Mouse (Mus musculus) embryo, embryonic 11.5 days (tissue): ENCODE measurements at regions not wholly inside any gene's neighbourhood (a gene's known extent, or its start where the extent isn't known, plus 50 kb on each side); places are given as distances from the start of the nearest gene placed in this dataset.

Experiments used
- DNase-seq: peaks from one replicate; pipeline ENCODE4 v3.0.0-alpha.2; 2012; ENCODE audit warnings: low read depth, low spot score

DNA sequence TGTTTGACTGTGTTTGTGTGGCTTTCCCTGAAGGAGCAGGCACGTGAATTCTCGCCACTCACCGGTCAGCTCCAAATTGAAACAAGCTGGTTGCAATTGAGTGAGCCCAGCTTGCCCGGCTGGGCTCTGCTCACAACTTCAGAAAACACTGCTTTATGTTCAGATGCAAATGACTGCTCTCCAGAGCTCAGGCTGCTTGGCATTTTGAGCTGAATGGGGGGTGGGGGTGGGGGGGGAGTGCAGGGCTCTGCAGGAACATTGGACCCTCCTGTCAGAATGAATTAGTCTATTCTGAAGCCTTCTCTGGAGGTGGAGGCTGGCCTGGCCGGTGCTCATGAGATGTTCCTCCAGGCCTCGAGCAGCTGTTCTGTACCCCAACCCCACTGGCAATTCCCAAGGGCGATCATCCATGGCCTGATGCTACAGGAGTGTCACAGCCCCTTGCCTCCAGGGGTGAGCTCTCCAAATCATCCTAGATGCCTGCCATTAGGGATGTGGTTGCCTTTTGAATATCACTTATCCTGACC lies 213.5 kb upstream of the Usp24 start:
- DNase-seq, result peak; percentile 46

DNA sequence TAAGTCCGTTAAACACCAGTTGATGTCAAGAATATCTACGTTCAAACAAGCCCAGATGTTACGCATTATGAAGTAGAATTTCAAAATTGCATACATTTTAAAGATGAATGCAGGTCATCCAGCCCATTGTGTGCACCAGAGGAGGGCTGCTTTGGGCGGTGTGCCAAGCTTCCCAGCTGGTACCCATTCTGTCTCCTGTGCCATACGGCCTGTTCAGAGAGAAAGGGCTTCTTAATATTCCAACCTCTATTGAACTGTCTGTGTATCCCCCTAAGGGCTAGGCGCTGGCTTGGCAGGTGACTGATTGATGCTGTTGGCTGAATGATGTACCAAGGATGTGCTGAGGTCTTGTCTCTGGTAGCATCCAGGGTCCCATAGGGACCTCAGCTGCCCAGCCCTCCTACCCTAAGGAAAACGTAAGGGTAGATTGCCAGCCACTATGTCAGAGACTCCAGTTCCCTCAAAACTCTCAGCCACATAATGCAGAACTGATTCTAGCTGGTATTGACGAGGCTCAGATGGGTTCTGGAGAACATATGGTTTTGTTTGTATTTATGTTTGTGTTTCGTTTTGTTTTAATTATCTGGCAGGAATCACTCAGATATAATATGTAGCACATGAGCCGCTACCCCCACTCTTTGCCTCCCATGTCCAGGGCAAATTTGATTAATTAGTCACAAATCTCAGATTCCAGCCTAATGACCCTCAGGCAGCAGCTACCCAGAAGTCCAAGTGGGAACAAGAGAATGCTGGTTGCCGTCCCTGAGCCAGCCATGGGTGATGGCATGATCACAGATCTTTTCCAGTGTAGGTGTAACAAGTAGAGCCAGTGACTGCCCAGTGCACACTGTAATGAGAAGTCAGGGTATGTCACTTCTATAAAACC lies 212.0 kb upstream of the Usp24 start:
- no peak for DNase-seq

DNA sequence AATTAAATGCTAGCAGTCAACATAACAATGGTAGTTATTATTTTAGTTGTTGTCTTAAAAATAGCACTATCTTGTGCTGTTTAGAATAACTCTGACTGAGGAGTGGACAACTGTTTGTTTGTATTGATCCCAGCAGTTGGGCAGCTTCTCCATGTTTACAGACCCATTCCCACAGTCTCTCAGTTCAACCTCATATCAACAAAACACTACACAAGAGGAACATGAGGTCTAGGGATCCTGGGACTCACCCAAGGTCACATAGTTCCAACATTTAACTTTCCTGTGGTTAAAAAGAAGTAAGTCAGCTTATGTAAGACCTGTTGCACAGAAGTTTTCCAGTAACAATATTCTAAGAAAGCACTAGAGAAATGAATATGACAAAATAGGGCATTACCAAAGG lies 203.0 kb upstream of the Usp24 start:
- no peak for DNase-seq

DNA sequence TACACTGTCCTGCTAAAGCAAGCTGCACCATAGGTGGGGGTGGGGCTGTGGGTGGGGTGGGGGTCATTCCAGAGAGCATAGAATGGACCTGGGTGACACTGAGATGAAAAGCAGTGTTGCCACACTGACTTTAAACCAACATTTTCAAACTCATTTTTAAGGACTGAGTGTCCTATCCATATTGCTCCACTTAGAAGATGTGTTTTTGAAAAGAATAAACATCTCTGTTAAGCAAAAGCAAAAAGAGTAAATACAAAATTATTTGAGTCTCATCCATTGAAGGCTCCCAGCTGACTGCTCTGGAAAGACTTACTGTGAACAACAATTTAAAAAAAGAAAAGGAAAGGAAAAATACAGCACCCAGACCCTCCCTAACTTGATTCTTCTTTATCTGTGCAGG lies 202.3 kb upstream of the Usp24 start:
- DNase-seq, result no peak

DNA sequence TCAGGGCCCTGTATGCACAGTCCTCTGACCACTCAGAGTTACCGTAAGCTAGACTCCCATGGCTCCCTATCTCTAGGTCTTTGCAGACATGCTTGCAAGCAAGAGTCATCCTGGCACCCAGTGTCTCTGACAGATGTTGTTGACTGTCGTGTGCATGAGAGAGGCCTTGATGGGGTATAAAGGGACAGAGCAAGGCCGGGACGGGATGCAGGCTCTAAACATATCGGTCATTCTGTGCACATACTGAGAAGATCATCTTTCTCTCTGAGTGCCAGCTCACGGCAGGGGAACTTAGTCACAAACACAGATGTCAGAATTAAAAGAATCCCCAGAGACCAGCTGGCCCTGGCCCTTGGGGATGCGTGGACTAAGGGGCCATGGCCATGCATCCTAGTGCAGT lies 199.4 kb upstream of the Usp24 start:
- DNase-seq, result no peak

DNA sequence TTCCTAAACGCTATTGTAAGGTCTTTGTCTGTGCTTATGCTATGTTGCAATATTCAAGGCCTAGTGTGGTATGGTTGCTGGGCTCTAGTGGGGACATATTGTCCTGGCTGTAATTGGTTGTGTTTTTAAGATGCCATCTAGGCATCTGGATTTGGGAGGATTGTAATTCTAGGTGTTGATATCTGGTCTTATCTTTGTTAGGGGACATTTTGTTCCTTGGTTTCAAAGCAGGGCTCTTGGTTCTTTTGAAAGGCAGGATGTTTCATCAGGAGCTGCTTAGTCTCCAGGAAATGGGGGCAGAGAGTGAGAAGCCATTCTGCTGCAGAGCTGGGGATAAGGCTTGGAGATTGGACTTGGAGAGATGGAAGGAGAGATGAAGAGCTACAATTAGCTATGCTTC lies 194.7 kb upstream of the Usp24 start:
- no peak for DNase-seq

DNA sequence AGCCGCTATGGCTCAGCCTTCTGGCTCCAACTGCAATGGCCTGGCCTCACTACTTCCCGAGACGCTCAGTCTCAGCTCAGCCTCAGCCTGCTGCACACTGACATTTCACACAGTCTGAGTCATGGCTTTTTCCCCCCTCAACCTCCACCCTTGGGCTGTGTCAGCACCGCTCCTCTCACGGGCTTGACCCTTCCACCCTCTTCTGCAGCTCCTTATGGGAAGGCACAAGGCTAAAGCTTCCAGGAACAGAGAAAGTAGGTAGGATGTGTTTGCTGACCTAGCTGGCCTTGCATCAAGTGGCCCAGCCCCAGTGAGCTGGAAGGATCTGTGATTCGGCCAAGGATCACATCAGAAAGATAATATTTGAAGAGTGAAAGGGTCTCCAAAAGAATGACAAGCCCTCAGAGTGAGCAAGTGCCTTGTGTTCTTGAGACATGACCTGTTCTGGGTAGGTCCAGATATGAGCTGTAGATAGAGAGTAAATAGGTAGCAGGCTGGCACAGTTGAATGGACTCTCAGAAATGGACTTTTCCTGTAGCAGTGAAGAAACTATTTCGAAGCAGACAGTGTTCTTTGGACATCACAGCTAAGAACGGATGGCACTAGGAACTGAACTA lies 192.9 kb upstream of the Usp24 start:
- DNase-seq, result no peak

DNA sequence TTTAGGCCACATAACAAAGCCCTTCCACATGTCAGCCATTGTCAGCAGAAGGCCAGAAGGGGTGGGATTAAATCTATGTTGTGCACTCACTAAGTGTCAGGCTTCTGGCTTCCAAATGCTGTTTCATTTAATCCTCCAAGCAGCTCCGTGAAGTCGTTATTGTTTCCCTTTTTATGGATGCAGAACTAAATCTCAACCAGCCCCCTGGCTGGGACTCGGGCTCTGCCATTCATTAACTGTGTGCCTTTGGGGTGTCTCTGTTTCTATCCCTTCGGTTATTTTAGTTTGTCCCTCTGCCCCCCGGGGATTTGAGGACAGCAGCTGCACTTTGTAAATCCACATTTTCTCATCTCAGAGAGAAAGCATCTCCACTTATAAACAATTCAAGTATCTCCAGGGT lies 188.8 kb upstream of the Usp24 start:
- no peak for DNase-seq

DNA sequence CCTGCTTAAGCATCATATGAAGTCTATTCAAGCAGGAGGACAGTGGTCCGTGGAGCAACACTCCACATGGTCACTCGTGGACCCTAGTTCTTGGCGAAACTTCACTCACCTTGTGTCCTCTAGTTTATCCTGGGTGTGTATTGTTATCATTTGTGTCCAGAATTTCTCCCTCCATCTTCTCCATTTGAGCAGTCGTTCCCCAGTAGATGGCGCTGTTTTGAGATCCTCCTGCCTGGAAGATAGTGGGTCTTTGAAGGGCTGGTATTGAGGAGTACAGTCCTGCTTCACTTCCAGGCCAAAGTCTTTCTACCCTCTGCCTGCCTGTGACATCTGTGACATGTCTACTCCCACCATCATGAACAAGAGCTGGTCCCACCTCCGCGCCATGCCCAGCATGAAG lies 188.4 kb upstream of the Usp24 start:
- DNase-seq, result no peak

DNA sequence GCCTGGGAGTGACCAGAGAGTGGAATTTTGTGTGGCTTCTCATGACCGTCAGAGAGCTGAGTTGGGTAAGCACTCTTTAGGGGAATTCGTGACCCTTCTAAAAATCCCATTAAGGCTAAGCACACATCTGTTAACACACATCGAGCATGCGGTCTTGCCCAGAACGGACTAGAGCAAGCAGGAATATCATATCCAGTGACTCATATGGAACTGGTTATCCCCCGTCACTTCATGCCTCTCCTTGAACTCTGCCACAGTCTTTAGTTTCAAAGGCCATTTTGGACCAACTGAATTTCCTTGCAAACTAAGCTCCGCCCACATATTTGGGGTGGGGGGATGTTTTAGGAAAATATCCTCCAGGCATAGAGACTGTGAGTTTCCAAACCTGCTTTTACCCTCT lies 186.7 kb upstream of the Usp24 start:
- DNase-seq, result peak; percentile 47

DNA sequence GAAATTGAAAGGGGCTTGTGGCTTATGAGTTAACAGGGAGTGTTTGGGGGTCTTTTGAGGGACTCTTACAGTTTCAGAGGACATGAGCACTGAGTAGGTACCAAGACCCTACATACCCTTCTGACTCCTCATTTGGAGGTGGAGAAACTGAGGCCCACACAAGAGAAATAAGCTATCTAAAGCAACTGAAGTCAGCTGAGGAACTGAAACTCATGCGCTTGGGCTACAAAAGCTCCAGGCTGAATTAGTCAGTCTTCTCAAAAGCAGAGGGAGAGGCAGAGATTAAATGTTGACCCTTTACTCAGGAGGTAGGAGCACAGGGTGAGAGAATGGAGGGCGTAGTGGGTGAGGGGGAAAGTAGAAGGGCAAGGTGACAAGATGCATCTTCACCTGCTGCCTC lies 186.2 kb upstream of the Usp24 start:
- no peak for DNase-seq

DNA sequence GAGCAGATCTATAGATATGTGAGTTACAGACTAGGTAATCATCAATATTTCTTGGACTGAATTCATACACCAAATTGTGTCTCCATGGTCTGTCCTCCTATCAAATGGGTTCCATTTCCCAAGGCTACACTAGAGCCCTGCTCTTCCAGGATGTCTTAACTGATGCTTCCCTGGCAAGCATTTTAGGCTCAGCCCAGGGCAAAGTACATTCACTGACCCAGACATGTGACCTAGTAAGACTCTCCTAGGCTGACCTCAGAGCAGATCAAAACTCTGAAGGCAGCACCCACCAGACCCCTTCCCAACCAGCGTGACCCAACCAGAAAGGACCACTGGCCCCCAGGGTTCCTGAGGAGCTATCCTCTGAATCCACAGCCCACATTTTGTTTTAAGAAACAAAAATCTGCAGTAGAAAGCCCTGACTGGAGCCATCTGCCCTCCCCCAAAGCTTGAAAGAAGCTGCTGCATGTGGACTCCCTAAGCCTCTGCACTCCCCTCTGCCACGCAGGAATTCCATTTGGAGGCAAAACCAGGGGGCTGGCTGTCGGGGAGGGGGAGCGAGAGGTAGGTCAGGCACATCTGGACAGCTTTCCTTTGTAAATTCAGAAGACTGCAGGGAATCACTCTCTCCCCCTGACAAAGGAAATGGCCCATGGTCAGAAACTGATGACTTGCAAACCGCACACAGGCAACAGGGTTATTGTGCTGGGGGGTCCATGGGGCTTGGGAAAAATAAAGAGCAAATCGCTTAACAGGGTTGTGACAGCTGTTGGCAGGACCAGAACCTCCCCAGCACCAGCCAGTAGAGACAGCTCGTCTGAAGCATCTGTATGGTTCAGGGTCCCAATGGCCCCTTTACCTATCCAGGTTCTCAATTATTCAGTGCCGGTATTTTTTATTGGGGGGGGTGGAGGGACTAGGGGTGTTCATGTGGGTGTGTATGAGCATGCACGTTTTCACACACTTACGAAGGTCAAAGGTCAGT lies 182.0 kb upstream of the Usp24 start:
- peak; percentile 30 for DNase-seq

DNA sequence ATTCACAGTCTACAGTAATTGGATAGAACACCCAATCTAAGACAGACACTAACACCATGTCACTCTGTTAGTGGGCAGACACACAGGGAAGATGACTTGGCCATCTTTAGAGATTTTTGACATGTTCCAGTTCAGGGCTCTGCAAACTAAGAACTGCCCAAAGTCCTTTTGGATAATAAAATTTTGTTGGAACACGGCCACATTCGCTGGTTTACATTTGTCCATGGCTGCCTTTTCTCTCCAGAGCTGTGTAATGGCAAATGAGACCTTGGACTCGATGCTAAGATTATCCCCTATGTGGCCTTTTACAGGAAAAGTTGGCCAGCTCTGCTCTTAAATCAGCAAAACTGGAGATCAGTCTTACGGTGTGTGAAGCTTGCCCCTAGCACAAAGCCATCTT lies 173.3 kb upstream of the Usp24 start:
- no peak for DNase-seq

DNA sequence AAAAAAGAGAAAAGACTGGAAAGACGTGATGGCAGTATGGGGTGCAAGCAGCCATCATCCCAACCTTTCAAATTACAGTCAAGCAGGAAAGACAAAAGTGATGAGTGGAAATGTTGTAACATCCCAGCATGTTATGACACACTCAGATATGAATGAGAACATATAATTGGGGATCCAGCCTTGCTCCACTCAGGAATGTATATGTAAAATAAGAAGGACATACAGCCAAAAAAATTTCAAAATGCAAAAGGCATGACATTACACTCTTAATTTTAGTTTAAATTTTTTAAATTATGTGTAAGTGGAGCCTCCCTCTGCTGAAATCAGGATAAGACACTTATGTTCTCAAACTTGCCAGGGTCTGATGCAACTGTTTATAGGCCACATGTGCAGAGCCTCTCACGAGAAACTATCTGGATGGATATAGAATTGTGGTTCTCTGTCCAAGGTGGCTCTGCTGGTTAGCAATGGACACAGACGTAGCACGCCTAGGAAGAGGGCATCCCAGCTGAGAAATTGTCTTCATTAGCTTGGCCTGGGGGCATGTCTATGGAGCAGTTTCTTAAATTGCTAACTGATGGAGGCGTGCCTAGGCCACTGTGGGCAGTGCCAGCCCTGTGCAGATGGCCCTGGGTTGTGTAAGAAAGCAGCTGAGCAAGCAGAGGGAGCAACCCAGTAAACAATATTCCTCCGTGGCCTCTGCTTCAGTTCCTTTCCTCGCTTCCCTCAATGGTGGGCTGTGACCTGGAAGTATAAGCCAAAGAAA lies 171.5 kb upstream of the Usp24 start:
- DNase-seq, result no peak

DNA sequence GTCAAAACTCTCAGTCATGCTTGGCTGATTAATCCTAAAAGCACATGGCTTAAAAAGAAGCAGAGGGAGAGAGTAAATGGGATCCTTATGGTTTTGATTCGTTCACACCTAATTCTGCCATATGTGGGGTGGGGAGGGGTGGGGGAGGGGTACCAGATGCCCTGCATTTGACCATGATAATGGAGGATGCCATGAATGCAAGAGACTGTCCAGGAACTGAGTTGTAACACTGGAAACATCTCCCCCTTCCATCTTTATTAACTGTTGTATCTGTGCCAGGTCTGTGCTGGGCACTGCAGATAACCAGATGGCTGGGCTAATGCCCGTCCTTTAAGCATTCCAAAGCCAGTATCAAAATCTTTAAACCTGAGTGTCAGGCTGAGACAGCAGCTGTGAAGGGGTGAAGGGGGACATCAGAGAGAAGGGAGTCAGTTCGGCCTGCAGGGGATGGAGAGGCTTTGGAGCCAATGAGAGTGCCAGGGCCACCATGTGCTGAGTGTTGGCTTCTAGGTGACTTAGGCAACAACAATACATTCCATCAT lies 169.0 kb upstream of the Usp24 start:
- DNase-seq, result no peak

DNA sequence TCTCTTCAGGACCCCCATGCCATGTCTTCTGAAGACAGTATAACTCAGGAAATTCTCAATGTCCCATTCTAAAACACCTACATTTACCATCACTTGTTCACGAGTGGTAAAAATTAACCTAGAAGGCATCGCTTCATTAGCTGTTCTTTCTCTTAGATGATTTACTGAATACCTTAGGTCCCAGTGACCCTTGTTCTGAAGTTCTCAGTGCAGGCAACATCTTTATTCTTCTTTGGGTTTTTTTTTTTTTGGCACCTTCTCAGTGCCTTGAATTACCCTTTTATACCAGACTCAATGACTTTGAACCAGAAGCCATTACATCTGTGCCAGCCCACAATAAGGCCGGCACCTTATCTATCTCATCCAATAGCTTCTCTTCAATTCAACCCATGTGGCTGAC lies 167.1 kb upstream of the Usp24 start:
- no peak for DNase-seq

DNA sequence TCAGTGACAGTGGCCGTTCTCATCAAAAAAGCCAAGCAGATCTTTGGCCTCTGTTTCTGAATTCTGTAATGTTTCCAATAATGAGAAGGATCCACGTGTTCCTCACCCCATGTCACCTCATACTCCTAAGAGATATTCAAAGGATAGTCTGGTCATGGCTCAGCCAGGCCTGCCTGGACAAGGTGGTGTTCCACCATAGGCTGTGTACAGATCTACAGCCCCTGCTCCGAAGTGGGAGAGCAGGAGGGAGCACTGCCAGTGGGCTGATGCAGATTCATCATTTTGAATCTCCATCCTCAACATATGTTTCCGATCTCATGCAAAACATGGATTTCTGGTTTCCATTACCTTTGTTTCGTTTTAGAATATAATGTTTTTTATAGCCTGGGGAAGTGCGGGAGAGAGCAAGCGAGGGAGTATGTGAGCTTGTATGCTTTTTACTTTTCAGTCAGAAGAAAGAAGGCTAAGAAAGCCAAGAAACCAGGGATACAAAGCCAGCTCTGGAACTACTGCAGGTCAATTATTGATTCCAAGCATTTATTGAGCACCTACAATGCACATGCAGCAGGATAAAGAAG lies 166.5 kb upstream of the Usp24 start:
- no peak for DNase-seq

DNA sequence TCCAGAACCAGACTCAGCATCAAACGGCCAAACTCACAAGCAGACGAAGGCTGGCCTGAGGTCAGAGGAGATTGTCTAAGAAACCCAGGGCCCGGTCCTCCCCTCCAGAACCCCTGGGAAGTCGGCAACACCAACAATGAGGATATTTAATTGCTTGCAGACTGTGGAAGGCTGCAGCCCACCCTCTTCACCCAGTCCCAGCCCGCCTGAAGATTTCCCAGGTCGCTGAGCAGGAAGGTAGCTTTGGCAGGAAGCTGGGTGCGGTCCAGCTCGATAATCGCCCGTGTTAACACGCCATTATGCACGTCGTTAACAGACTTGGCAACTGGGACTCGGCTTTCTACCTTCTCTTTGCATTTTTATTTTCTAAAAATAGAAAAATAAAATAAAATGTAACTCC lies 165.2 kb upstream of the Usp24 start:
- no peak for DNase-seq

DNA sequence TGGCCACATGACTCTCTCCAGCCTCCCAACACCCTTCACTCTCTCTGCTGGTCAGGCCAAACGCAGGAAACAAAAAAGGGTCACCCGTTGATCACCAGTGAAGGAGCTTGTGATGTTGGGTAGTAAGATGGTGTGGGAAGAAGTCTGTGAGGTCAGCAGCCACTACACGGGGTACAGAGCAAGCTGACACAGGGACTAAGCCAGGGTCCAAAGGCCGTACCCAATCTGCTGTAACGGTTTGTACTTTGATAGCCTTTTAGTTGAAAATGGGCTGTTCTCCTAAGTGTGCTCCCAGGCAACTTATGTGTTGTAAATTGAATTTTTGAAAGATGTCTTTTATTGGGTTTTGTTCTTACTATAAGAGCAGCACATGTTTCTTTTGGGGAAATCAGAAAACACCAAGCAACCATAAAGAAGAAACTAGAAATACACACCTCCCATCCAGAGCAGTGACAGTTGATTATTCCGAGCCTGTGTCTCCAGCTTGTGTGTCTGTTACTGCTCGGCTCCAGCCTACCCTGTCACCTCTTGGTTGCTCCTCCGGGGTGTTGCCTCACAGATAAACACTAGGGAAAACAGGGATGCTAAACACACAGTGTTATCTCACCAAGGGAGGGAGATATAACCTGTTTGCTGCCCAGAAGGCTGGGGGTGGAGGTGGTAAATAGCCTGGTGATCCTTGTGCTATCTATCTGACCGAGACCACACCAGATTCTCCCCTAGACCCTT lies 158.4 kb upstream of the Usp24 start:
- no peak for DNase-seq

DNA sequence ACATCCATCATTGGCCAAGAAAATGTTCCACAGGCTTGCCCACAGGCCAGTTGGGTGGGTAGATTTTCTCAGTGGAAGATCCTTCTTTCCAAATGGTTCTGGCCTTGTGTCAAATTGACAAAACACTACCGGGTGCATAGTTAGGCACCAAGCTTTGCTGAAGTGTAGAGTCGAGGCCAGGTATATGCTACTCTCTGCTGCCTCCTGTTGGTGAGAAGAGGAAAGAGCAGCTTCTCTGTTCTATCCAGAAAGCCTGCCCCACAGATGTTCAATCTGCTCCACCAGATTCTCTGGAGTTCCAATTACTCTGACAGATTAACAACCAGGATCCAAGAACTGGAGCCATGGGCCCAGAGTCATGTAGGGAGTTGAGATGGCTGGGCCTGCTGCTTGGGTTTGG lies 154.4 kb upstream of the Usp24 start:
- no peak for DNase-seq
